Mouse (Mus musculus) liver (tissue): Measurements from ENCODE around the gene Vash2.
"Not testable (repeated sequence)": the region's sequence is repeated elsewhere in the genome, so short reads cannot be mapped to it uniquely, and the experiment has no call there.

Experiments used
- DNase-seq: peaks from one replicate; pipeline ENCODE4 v3.0.0-alpha.2; 2020; ENCODE audit warnings: mixed read lengths

Gene Vash2

DNA sequence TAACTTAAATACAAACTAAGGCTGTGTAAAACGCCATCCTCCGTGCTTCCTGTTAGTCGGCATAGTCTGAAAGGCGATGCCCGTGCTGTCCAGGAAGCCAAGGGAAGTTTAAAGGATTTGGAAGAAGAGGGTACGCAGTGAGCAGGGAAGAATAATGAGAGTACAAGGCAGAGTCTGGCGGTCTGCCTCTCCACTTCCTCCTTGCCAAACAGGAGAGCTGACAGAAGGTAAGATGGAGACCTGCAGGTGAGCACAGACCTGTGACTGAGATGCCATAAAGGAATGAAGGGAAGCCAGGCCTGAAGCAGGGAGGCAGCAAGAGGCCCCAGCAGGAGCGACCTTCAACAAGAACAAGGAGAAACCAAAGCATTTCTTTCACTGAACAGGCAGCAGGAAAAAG is 4.9 kb downstream of the Vash2 start:
- no peak for DNase-seq

- no peak for DNase-seq
These were observed 6.4 kb downstream of the Vash2 start for GRCm38 (mm10) chr1:190972612-190973192.

- no peak for DNase-seq
These were observed 7.1 kb downstream of the Vash2 start for GRCm38 (mm10) chr1:190971708-190972610.

DNA sequence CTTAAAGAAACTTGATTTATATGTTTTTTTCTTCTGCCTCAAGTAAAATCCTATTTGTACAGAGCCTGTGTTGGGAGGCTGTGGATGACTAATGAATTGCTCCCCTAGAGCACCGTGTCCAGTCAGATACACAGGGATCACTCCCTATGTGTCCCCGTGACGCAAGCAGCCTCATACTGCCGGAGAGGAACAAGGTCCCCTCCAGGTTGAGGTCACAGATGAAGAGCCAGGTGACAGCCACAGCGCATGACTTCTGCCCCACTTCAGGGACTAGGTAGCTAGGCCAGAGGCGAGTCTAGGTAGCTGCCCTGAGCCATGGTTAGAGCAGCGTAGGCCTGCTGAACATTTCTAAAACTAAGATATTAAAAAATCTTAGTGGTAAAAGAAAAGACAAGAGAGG is 11.1 kb downstream of the Vash2 start:
- DNase-seq, result no peak

- no peak for DNase-seq
These were observed 13.9 kb downstream of the Vash2 start for GRCm38 (mm10) chr1:190964992-190965780.

GRCm38 (mm10) chr1:190962760-190963159 is 16.3 kb downstream of the Vash2 start:
- DNase-seq, result no peak

DNA sequence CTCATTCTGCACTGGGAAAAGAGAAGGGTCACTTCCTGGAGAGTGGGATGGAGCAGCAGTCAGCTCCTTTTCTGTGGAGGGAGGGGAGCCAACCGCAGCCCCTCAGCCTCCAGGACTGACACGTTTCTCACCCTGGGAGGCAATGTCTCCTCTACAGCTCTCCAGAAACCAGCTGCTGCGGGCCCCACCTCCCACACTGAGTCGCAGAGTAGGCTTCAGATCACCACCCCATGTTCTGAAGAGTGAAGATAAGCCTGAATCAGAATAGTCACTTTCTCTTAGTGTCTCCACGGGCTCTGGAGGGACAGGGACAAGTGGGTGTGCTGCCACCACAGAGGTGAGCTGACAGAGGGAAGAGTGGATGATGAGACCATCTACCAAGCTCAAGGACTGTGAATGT is 20.3 kb downstream of the Vash2 start:
- DNase-seq, result no peak

DNA sequence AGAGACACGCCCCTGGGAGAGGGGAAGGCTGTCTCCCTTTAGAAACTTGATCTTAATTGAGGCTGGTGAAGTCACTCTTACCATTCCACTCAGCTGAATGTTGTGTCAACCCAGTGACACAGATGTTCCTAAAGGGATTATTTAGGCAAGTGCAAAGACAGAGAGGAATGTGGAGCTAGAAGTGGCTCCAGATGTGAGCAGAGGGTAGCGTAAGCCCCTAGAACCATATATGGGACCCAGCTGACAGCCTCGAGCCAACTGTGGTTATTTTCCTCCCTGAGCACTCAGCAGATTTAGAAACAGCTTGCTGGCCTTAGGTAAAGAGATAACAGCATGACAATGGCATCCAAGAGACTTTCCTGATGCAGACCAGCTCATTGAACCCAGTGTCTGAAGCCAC is 26.1 kb downstream of the Vash2 start:
- DNase-seq, result no peak

DNA sequence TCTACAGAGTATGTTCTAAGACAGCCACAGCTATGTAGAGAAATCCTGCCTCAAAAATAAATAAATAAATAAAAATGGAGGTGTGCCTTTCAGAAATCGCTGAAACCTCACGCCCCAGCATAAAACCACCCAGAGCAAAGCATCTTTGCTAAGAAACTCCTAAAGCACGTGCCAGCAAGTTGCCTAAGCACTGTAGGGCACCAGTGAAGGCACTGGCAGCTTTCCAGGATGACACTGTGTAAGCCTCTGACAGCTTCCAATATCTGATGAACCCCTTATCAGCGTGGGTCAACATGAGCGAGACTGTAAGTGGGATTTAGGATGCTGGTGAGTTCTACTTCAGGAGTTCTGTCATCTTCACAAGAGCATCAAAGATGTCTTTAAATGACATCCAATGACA is 28.1 kb downstream of the Vash2 start:
- DNase-seq, result no peak

DNA sequence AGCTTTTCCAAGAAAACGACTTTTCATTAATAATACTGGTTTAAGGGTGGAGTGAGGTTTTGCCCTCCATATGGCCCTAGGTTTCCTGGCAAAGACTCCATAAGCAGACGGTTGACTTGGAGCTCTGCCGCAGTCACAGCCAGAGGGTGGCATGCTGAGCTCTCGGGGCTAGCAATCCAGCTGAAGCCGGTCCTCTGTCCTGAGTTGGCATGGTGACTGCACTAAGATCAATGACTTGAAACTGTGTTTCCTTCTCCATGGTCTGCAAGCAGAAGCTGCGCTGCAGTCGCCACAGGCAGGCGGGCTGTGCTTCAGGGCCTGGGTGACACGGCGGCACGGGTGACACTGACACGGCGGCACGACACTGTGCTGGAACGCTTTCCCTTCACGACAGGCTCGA is 30.2 kb downstream of the Vash2 start:
- no peak for DNase-seq

DNA sequence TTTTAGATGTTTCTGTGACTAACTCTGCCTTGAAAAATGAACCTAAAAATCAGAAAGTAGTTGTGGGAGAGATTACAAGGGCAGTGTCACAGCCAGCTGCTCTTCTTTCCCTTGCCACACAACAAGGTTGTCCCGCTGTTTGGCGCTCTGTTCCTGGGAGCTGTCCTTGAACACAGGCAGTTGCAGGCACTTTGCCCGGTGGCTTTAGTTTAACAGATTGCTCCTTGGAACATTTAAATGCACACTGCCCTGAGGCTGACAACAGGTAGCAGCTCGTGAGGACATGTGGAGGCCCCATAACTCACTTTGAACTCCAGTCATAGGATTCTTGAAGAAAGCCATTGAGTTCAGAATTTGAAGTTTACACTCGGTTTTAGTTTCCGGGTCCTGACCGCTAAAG is 30.7 kb downstream of the Vash2 start:
- no peak for DNase-seq

- DNase-seq, result no peak
These were observed 31.1 kb downstream of the Vash2 start for GRCm38 (mm10) chr1:190947986-190948385.

DNA sequence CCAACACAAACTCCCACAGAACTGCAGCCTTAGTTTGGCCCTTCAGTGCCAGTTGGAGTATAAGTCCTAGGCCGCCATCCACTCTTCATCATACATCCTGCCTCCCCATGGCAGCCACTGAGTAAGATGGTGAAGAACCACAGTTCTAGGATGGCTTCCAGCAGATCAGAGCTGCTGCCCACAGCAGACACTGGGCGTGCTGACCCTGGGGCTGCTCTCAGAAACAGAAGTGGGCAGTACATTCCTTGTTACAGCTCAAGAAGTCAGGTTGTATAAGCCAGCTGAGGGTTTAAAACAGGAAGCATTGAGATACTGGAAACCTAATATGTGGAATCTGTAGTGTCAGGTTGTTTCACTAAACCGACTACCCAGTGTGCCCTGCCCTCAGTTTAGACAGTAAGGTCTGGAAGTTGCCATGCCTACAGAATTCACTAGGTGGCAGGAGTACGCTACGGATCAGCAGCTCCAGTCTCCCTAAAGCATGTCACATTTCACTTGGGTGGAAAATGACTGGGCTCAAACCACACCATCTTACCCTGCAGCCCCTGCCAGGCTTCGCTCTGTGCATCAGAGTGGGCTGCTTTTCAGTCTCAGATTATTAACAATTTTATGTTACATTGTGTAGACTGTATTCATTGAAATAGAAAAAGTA is 34.9 kb downstream of the Vash2 start:
- DNase-seq, result peak; percentile 62

- no peak for DNase-seq
These were observed 39.3 kb downstream of the Vash2 start for GRCm38 (mm10) chr1:190939803-190940202.

DNA sequence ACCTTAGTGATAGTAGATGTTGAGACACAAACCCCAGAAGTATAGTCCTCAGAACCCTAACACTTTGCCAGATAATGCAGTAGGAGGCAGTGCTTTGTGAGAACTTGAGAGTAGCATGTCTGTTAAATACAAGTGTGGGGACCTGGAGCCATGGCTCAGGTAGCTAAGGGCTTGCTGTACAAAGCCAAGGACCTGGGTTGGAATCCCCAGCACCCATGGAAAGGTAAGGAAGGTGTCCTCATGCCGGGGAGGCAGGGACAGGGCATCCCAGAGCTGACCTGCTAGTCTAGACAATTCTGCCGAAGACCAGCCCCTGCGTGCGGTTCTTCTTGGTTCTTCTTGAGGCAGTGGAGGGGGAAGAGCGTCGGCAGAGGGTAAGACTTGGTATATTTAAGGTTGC is 48.9 kb downstream of the Vash2 start:
- no peak for DNase-seq

DNA sequence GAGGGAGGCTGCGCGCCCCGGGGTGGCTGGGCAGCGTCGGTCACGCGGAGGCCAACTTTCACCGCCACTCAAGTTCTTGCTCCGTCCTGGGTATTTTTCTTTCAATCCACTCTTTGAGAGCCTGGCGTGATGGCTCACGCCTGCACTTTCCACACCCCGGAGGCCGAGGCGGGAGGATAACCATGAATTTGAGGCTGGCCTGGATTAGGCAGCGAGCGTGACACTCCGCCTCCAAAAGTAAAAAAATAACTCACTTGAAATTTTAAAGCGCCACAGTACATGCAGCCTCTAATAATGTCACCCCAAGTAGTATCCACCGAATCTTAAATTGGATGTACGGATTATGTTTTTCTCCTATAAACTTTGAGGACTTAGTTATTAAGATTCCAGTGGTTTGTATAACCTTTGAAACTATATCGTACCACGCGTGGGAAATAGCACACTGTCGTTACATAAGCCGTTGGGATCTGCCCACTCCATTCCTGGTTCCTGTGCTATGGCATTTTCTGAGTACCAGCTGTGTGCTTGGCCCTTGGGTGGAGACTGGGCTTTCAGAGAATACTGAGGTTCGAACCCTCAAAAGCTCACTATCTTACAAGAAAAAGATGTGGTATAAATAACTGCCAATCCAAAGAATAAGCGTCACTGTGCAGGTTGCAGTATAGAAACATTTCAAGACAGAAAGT is 49.9 kb downstream of the Vash2 start:
- DNase-seq, result no peak

- peak; percentile 99 for DNase-seq
These were observed 50.6 kb downstream of the Vash2 start for GRCm38 (mm10) chr1:190928370-190929009.

- DNase-seq, result peak; percentile 14
These were observed 51.2 kb downstream of the Vash2 start for GRCm38 (mm10) chr1:190927751-190928369.

DNA sequence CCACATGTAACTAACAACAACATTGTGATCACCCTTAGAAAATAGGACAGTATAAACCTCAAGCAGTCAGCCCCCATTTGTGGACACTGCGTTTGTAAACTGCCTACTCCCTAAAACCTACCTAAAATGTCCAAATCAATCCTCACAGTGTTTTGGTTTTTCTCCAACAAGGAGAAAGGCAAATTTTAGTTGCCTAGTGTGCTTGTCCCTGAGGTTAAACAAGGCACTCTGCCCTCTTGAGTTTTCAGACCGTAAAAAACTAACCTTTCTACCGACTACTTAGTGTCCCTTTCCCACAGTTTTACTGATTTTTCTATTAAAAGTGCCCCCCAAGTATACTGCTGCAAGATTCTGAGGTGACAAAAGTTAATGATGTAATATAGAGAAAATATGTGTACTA is 51.8 kb downstream of the Vash2 start:
- DNase-seq, result no peak

DNA sequence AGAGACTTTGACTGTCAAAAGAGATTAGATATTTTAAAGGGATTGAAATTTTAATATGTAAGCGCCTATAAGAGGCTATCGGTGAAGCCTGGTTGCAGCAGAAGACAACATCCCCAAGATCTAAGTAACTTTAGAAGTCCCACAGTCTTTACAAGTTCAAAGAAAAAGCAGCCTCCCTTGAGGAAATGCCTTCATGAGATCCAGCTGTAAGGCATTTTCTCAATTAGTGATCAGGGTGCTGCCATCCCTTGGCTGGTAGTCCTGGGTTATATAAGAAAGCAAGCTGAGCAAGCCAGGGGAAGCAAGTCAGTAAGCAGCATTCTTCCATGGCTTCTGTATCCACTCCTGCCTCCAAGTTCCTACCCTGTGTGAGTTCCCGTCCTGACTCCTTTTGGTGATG is 54.3 kb downstream of the Vash2 start, which contains the start of gene Angel2:
Gene Angel2, plus strand, starts transcription at position 301 of the 400 bp plus-strand sequence.
- DNase-seq, result not testable (repeated sequence)

DNA sequence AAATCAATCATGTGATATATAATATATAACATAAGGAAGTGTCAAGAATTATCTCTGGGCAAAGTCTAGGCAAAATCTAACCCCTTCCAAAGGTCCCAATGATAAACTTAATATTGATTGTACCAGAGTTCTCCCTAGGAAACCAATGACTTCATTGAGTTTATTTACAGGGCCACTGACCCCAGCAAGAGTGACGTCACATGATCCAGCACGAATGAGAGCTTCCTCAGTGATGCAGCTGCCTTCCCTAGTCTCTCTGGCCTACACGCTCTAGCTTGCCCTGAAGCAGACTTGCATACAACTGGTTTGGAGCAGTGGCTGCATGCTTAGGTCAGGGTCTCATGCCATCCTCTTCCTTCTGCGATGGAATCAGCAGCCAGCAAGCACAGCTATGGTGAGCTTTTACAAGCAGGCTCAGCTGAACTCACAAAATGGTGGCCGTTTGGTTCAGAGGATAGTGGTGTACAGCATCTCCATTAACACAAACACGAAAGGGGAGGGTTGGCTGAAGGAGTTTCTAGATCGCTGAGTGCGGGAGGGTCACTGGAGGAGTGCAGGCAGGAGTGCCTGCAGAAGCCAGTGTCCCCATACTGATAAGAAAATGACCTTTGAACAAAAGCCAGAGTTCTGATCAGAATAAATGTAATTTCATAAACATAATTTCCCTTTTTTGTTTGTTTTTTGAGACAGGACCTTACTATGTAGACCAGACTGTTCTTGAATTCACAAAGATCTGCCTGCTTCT is 59.2 kb downstream of the Vash2 start:
- DNase-seq, result no peak
